Mouse (Mus musculus) adrenal gland, adult 2 months (tissue): ENCODE data around the gene Tpm3. TPM values are rescaled to one million over a fixed set of nuclear protein-coding genes. Genes with fewer than 3 reads are reported as not detected.

Source experiments
- DNase-seq: peaks from one replicate; pipeline ENCODE4 v3.0.0; 2021
- long read RNA-seq: library from polyadenylated mRNA; stranded (forward); transcript quantifications from one replicate; pipeline ENCODE4 v2.0.0, GENCODE M21; 2021
- polyA plus RNA-seq: library from polyadenylated mRNA; depleted of rRNA; stranded (reverse); fragments of >200 nt; gene quantifications from 2 replicates; pipeline ENCODE4 v1.2.3, GENCODE M21; 2012; rRNA removed
- total RNA-seq, 2 experiments: library from RNA; stranded (reverse); gene quantifications; 2 replicates each; pipeline ENCODE4 v1.2.3; 2021

The Tpm3 gene
- 100 to 1,000 TPM; 198 to 209 TPM for total RNA-seq
- polyA plus RNA-seq = 44.8 and 86.7 TPM in 2 replicates
- long read RNA-seq, transcript Tpm3-201 (8 exons, 2,230 nt) = major isoform, 142 of 172 reads
- long read RNA-seq, partial matches to known transcripts = 9 of 172 reads
- long read RNA-seq, other reads (novel, unspliced or antisense) = 21 of 172 reads

DNA sequence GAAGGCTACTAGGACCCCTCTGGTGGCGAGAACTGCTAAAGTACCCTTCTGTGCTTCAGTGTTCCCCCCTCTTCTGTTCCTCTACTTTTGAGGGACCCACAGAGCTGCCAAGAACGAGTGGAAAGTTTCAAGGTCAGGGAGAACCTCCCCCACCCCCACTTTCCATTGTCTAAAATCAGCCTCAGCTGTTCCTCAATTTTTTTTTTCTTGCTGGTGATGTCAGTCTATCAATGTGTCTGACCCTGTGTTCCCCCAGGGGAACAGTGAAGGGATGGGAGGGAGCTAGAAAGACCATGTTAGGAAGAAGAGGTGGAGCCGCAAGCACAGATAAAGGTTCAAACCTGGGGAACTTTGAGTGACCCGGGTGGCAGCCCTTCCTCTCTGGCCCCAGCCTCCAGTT is at the start of gene Tpm3:
Gene Tpm3 (plus strand): TSS at position 356 of the 400 bp plus-strand sequence.
- no peak for DNase-seq

GRCm38 (mm10) chr3:90034653-90035052 is 37.8 kb upstream of the Tpm3 start:
- no peak for DNase-seq

DNA sequence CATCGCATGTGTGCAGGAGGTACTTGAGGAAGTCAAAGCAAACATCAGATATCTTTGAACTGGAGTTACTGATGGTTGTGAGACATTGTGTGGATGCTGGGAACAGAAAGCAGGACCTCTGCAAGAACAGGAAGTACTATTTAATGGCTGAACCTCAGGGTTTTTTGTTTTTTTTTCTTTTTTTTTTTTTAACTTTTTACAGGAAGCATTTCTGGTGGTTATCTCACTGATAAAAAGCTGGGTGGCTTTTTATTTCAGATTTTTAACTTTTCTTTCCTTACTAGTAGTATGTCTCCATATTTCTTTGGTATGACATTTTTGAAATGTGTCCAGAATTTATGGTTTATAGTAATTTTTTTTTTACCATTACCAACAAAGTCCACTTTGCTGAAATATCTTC is 36.2 kb upstream of the Tpm3 start:
- no peak for DNase-seq

- DNase-seq = no peak
Observed at GRCm38 (mm10) chr3:90049691-90050090, 22.8 kb upstream of the Tpm3 start.

DNA sequence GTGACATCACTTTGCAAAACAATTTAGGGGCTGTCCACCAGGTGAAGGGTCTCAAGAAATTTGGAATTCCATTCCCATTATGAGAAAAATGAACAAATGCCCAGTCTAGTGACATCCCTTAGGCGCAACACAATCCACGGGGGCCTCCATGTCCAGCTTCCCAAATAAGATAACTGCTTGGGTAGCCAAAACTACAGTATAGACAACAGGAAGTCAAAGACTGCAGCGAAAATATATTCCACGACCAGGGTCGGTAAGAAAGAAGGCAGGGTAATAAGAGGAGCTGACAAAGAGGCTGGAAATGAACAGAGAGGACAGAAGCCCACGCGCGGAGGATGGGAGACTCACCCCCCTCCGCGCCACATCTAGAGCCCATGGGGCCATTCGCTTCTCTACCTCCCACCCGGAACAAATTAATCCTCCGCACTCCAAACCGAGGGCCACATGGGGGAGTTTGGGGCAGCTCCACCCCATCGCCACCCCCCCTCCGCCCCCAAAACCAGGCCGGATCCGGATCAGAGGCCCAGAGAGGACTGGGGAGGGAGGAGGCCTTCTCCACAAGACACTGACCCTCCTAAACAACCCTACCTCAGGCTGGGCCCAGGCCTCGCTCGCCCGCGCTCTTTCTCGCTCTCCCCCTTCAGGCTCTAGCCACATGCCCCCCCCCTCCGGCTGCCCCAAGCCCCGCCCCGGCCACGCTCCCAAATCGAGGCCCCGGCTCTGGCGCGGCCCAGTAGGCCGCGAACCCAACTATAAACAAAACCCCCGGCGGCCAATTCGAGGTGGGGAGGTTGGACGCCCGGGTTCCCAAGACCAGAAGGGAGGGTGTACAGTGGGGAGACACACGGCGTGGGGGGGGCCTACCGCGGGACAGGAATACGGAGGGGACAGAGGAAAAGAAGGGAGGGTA is 20.8 kb upstream of the Tpm3 start, which contains the start of gene 4933434E20Rik:
Gene 4933434E20Rik (plus strand): TSS at position 196 of the 910 bp plus-strand sequence.
- peak; percentile 75 for DNase-seq

- peak; percentile 96 for DNase-seq
Observed at GRCm38 (mm10) chr3:90052351-90053241, 19.9 kb upstream of the Tpm3 start, which contains the start of gene Ubap2l. Gene Ubap2l, minus strand, starts transcription at chr3:90052628.

GRCm38 (mm10) chr3:90061549-90061948 is 10.9 kb upstream of the Tpm3 start:
- DNase-seq = no peak

DNA sequence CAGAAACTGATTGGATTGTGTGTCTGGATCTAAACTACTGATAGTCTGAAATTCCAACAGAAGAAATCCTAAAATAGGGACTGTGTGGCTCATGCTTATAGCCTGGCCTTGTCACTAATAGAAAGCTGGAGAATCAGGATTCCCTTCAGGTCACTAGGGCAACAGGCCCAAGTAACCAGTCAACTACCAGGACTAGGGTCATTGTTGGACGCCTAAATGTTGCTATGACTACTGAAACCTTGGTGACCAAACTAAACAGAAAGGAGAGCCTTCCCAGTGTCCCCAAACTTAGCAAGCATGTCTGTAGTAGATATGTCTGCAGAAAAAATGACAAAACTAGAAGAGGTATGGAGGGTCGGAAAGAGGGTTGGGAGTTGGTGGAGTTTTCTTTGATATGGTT is 9.9 kb upstream of the Tpm3 start:
- DNase-seq = no peak

DNA sequence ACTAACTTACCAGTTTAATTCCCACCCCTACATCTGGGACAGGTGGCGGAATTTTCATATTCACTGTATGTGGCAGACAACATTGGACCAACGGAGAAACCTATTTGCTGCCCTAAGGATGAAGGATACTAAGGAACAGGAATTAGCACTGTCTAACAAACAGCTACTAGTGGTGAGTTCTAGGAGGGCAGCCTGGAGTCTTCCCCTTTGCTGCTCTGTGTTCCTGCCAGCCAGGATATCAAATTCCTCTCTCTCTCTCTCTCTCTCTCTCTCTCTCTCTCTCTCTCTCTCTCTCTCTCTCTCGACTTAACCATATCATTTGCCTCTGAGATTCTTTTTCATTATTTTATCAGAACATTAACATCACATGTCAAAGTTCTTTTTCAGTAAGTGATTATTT is 8.1 kb upstream of the Tpm3 start:
- no peak for DNase-seq

- DNase-seq = no peak
Observed at GRCm38 (mm10) chr3:90065553-90065952, 6.9 kb upstream of the Tpm3 start.

GRCm38 (mm10) chr3:90067851-90068250 is 4.6 kb upstream of the Tpm3 start:
- peak; percentile 71 for DNase-seq

DNA sequence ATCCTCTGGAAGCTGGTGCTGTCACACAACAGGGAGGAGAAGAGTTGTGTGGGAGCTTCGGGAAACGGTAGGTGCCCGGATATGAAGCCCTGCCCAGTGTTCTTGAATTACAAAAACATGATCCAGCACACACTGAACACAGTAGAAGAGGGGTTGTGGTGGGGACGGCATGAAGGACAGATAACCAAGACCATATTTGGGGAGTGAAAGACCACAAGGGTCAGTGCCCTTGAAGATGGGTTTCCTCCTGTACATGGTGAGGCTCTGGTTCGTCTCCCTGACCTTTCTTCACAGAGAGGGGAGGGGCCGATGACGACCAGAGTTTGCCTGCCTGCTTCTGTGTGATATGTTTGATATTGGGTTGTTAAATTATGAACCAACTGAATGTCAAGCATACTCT is 2.8 kb upstream of the Tpm3 start:
- DNase-seq = no peak

DNA sequence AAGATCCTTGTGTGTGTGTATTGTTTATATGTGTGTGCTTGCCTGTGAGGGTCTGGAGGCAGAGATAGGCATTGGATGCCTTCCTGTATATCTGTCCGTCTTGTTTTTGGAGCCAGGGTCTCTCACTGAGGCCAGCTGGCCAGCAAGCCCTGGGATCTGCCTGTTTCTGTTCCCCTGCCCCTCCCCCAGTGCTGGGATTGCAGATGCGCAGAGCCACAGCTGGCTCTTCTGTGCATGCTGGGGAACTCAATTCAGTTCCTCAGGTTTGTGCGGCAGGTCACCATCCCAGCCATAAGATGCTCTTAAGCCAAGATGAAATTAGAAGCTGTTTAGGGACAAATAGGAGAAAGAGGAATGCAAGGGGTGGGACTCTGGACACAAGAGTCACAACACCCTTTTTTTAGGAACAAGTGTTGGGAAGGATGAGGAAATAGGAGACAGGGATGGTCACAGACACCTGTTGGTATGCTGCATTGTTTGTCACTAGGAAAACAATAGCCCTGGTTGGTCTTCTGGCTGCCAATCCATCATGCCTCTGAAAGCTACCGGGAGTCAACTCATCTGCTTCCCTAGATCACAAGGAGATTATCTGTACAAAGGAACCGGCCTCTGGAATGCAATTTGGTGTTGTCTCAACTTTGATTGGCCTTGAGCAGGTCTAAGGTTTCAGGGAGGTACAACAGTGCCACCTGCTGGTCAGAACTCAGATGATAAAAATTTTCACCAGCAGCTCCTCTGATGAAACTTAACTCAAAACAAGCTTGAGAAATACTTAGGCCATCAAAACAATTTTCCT is 4.7 kb downstream of the Tpm3 start:
- peak; percentile 84 for DNase-seq

GRCm38 (mm10) chr3:90078224-90078623 is 5.8 kb downstream of the Tpm3 start:
- DNase-seq = no peak

DNA sequence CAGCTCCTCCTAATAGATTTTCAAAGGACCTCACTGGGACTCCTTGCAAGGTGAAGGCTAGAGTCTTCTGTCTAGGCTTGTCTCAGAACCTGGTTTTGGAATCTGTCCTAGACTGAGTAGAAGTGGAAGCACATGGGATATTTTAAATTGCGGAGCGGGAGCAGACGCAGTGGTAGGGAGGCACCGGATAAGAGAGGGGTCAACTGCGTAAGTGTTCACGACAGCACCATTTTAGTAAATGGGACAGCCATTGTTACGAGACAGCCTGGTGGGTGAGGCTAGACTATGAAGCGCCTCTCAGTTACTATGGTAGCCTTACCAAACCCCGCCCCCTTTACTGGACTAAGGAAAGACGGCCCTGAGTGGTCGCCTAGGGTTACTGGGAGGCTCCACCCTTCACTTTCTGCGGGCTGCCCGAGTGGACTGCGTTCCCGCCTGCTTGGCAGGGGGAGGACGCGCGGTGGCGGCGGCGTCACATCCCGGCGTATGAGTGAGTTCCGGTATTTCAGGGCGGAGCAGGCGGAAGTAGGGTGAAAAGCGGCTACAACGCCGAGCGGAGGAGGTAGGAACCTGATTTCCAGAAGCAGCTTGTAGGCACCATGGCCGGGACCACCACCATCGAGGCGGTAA is 6.8 kb downstream of the Tpm3 start:
- DNase-seq = peak; percentile 97

DNA sequence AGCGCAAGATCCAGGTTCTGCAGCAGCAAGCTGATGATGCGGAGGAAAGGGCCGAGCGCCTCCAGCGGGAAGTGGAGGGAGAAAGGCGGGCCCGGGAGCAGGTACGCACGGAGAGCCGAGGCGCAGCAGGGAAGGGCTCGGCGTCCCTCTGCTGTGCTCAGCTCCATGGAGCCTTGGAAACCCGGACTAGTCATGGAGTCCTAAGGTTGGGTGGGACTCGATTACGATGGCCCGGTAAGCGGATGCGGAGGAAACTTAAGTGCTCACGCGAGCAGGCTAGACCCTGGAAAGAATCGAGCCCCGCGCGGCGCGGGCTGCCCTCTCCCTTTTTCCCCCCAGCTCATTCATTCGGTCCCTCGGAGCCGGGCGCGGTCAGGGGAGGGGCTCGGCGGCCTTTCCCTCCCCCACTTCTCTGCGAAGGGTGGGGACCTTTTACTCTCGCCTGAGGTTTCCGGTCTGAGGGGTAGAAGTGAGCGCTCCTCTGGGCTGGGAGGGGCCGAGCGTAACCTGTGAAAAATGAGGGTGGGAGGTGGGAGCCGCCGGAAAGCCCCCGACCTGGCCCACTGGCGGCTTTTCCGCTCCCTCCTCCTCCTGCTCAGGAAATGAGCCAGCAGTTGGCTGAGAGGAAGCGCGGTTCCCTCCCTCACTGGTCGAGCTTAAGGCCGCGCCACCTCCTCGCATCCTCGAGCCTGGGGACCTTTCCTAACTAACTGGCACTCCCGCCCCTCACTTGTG is 7.5 kb downstream of the Tpm3 start:
- DNase-seq = peak; percentile 84

DNA sequence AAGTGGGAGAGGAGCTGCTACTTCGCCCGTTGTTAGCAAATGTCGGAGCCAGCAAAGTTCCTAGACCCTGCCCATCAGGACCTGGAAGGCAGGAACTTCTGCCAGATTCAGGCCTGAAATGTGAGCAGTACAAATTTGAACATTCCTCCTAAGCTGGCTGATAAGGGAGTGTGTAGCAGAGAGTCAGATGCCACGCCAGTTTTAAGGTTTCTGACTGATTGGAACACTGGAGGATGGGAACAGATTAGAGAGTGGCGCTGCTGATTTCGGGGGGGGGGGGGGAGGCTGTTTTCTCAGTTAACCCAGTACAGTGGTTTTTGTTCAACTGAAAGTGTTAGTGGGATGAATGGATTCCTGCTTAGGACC is 8.0 kb downstream of the Tpm3 start:
- DNase-seq = no peak

- DNase-seq = no peak
Observed at GRCm38 (mm10) chr3:90081365-90082240, 9.2 kb downstream of the Tpm3 start.

DNA sequence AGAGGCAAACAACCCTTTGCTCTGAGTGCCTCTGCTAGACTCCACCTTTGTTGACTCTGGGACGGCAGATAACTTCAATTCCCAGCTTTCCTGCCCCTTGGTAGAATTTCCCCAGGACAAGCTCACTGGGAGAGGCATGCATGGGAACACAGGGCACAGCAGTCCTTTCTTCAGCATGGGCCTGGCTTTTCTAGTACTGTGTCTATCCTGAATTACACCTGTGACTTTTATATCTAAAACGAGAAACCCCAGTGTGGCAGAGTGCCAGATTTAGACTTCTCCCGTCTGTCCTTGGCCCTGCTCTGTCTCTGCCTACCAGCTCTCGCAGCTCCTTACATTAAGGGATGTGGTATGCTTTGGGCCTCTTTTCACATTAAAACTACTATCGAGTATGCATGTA is 10.6 kb downstream of the Tpm3 start:
- peak; percentile 54 for DNase-seq
